Mouse (Mus musculus) bone marrow macrophage, adult 2 months (primary cell): ENCODE results near the gene Sel1l3. TPM values are rescaled to one million over a fixed set of nuclear protein-coding genes. Genes with fewer than 3 reads are reported as not detected.

ENCODE experiments used
- H3K27ac ChIP-seq: 2 replicates; pipeline ENCODE4 v1.5.1; 2012; ENCODE audit warnings: low read depth, low read length; ENCODE audit not compliant: insufficient read depth
- H3K4me1 ChIP-seq: 2 replicates; pipeline ENCODE4 v1.6.1; 2012; ENCODE audit warnings: low read length; ENCODE audit not compliant: control insufficient read depth, insufficient read depth
- H3K4me3 ChIP-seq: 2 replicates; pipeline ENCODE4 v1.5.1; 2012; ENCODE audit warnings: mild to moderate bottlenecking, low read length, moderate library complexity; ENCODE audit not compliant: insufficient read depth
- CTCF ChIP-seq: IDR thresholded peaks from 2 replicates; pipeline ENCODE4 v1.5.1; 2012; ENCODE audit warnings: low read depth, mild to moderate bottlenecking, low read length, moderate library complexity
- POLR2A ChIP-seq: IDR thresholded peaks from 2 replicates; pipeline ENCODE4 v1.6.1; 2012; ENCODE audit warnings: mild to moderate bottlenecking, low read depth, low read length, borderline replicate concordance
- polyA plus RNA-seq: library from polyadenylated mRNA; stranded (reverse); fragments of >200 nt; gene quantifications from 2 replicates; pipeline ENCODE4 v1.2.4, GENCODE M21; 2012; ENCODE audit not compliant: missing spikeins, insufficient read depth, insufficient read length

Sel1l3 gene
- polyA plus RNA-seq, 1 experiment, result 9.2 TPM

GRCm38 (mm10) chr5:53108026-53108425, 105.7 kb downstream of the Sel1l3 start:
- Histone ChIP-seq H3K4me3 (no peak overlapping the region), H3K4me1 (no peaks in the 10 kb centered on the region), H3K27ac (no peak overlapping the region)
- TF ChIP-seq CTCF (no peak), POLR2A (no peak)

DNA sequence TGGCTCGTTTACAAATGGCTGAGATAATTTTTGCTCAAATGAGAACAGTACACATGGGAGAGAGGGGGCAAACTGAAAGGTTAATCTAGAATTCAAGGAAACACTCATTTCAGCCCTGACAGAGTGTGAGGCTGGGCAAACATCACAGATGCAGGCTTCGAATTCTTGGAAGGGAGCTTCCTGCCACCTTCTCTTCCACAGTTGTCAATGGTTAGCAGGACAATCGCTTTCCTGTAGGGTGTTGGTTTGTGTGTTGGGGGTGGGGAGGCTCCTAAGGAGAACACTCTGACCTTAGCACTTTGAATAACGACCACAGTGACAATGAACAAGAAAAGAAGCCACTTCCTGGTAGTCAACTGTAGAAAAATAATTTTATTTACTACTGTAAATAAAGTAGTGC, 107.0 kb downstream of the Sel1l3 start:
- no peak for TF ChIP-seq POLR2A
- no peak for TF ChIP-seq CTCF
- no peak overlapping the region for H3K27ac ChIP-seq
- no peak overlapping the region for H3K4me3 ChIP-seq
- H3K4me1 ChIP-seq, result no peaks in the 10 kb centered on the region

GRCm38 (mm10) chr5:53106125-53106524, 107.6 kb downstream of the Sel1l3 start:
- H3K4me1 ChIP-seq, result no peaks in the 10 kb centered on the region
- TF ChIP-seq CTCF (no peak), POLR2A (no peak)

GRCm38 (mm10) chr5:53105716-53106115, 108.0 kb downstream of the Sel1l3 start:
- no peak overlapping the region for H3K27ac ChIP-seq
- no peaks in the 10 kb centered on the region for H3K4me1 ChIP-seq
- TF ChIP-seq CTCF, result no peak
- no peak for TF ChIP-seq POLR2A
- H3K4me3 ChIP-seq, result no peak overlapping the region

More at GRCm38 (mm10) chr5:53106125-53106524, 107.6 kb downstream of the Sel1l3 start:
- Histone ChIP-seq H3K4me3 (no peak overlapping the region), H3K27ac (no peak overlapping the region)

DNA sequence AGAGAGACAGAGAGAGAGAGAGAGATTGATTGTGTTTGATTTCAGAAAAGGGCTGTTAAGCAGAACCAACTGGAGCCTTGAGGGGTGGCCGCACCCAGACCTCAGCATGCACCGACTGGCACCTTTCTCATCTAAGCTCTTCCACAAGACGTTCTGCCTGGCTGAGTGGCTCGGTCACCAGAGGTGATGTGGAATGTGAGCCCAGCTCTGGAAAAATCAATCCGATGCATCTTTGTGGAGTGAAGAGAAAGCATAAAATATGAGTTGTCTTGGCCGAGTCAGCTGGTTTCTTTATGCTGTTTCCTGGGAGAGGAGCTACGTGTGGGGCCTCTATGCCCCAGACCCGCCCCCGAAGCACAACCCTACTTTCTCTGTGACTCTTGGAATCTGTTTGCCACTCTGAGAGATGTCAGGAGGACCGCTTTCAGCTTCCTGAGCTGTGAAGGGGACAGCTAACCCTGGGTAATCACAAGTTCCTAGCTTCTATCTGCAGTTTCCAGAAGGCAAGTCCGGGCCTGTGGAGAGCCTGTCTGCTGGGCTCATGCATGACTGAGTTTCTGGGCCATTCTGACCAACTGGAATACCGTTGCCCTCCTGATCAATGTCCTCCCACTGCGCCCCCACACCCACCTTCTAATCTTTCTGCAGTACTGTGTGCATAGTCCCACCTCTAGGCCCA, 109.4 kb downstream of the Sel1l3 start:
- H3K4me1 ChIP-seq, result no peaks in the 10 kb centered on the region
- H3K27ac ChIP-seq, result no peak overlapping the region
- H3K4me3 ChIP-seq, result no peak overlapping the region
- no peak for TF ChIP-seq POLR2A
- TF ChIP-seq CTCF, result no peak

- TF ChIP-seq POLR2A (no peak), CTCF (no peak)
- Histone ChIP-seq H3K4me3 (no peak overlapping the region), H3K27ac (no peak overlapping the region), H3K4me1 (no peaks in the 10 kb centered on the region)
Measured at GRCm38 (mm10) chr5:53101848-53102473, 111.8 kb downstream of the Sel1l3 start.

DNA sequence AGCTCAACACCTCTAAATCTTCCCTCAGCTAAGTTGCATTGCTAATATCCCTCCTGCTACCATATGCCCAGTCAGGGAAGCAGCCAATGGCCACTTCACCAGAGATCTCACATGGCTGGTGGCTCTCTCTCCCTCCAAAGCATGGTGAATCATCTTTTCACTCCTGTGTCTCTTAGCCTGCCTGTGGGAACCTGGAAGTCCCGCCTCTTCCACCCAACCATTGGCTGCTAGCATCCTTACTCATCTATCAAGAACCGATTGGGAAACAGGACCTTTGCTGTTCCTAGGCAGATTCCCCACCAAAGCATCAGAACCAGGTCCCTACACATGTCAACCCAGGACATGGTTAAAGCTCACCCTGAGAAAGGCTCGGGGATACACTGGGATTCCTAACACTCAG, 122.4 kb downstream of the Sel1l3 start:
- Histone ChIP-seq H3K4me1 (no peaks in the 10 kb centered on the region), H3K27ac (no peak overlapping the region), H3K4me3 (no peak overlapping the region)
- TF ChIP-seq POLR2A (no peak), CTCF (no peak)

DNA sequence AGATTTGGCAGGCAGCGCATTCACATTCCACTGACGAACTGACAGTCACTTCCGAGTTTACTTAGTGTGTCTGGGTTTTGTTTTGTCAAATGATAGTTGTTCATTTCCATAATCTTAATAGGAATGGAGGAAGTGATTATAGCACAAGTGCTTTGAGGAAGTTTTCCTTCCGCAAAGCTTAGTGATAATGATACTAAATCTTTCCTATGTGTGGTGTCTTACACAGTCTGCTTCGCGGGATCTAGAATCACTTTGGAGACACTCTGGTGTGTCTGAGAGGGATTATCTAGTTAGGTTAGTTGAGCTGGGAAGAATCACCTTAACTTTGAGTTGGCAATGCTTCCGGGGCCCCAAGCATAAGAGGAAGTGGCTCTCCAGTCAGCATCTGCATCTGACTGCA, 126.3 kb downstream of the Sel1l3 start:
- Histone ChIP-seq H3K4me1 (no peaks in the 10 kb centered on the region), H3K27ac (no peak overlapping the region), H3K4me3 (no peak overlapping the region)
- TF ChIP-seq CTCF, result no peak
- TF ChIP-seq POLR2A, result no peak

GRCm38 (mm10) chr5:53078453-53078852, 135.3 kb downstream of the Sel1l3 start:
- Histone ChIP-seq H3K4me1 (no peaks in the 10 kb centered on the region), H3K4me3 (no peak overlapping the region), H3K27ac (no peak overlapping the region)
- TF ChIP-seq POLR2A, result no peak
- no peak for TF ChIP-seq CTCF

- H3K4me3 ChIP-seq, result no peak overlapping the region
- no peak overlapping the region for H3K27ac ChIP-seq
- no peaks in the 10 kb centered on the region for H3K4me1 ChIP-seq
- TF ChIP-seq CTCF (no peak), POLR2A (no peak)
Measured at GRCm38 (mm10) chr5:53074553-53074952, 139.2 kb downstream of the Sel1l3 start.

GRCm38 (mm10) chr5:53061532-53062130, 152.1 kb downstream of the Sel1l3 start:
- H3K27ac ChIP-seq, result no peak overlapping the region
- H3K4me3 ChIP-seq, result no peak overlapping the region
- TF ChIP-seq POLR2A (no peak), CTCF (no peak)
- H3K4me1 ChIP-seq, result no peaks in the 10 kb centered on the region

Other genes starting within 250 kb of the Sel1l3 start
- not detected in 2 replicates for gene Slc34a2, start 175.8 kb downstream of the Sel1l3 start, polyA plus RNA-seq
- 42.0 and 45.6 TPM in 2 replicates for gene Smim20, start 53.2 kb upstream of the Sel1l3 start, polyA plus RNA-seq